Mouse (Mus musculus) MN1 (cell line): ENCODE measurements at regions not wholly inside any gene's neighbourhood (a gene's known extent, or its start where the extent isn't known, plus 50 kb on each side); places are given as distances from the start of the nearest gene placed in this dataset.

Source experiments
- DNase-seq: peaks from one replicate; pipeline ENCODE4 v3.0.0-alpha.2; 2016; ENCODE audit warnings: low spot score

GRCm38 (mm10) chr13:71653212-71653938, 310.1 kb downstream of the Irx1 start:
- no peak for DNase-seq

GRCm38 (mm10) chr13:71649876-71650275, 313.6 kb downstream of the Irx1 start:
- no peak for DNase-seq

GRCm38 (mm10) chr13:71649031-71649430, 314.5 kb downstream of the Irx1 start:
- DNase-seq = no peak

GRCm38 (mm10) chr13:71631447-71631846, 332.1 kb downstream of the Irx1 start:
- DNase-seq = no peak

- no peak for DNase-seq
Measured at GRCm38 (mm10) chr13:71617198-71617597, 346.3 kb downstream of the Irx1 start.

GRCm38 (mm10) chr13:71612393-71613179, 350.9 kb downstream of the Irx1 start:
- no peak for DNase-seq

- no peak for DNase-seq
Measured at GRCm38 (mm10) chr13:71582486-71582885, 381.0 kb downstream of the Irx1 start.

GRCm38 (mm10) chr13:71565895-71566294, 397.6 kb downstream of the Irx1 start:
- no peak for DNase-seq

- DNase-seq = no peak
Measured at GRCm38 (mm10) chr13:71565388-71565787, 398.1 kb downstream of the Irx1 start.

GRCm38 (mm10) chr13:71558477-71559215, 404.9 kb downstream of the Irx1 start:
- DNase-seq = no peak

GRCm38 (mm10) chr13:71555471-71555870, 408.1 kb downstream of the Irx1 start:
- no peak for DNase-seq

GRCm38 (mm10) chr13:71550109-71550508, 413.4 kb downstream of the Irx1 start:
- DNase-seq = no peak

GRCm38 (mm10) chr13:71549206-71549831, 414.2 kb downstream of the Irx1 start:
- no peak for DNase-seq

GRCm38 (mm10) chr13:71538226-71538625, 425.3 kb downstream of the Irx1 start:
- no peak for DNase-seq

GRCm38 (mm10) chr13:71532796-71533351, 430.6 kb downstream of the Irx1 start:
- DNase-seq = no peak

- DNase-seq = no peak
Measured at GRCm38 (mm10) chr13:71529397-71530122, 434.0 kb downstream of the Irx1 start.

GRCm38 (mm10) chr13:71517776-71518175, 445.7 kb downstream of the Irx1 start:
- no peak for DNase-seq

- DNase-seq = no peak
Measured at GRCm38 (mm10) chr13:71513204-71513603, 450.3 kb downstream of the Irx1 start.

GRCm38 (mm10) chr13:71507956-71508401, 455.5 kb downstream of the Irx1 start:
- DNase-seq = no peak

GRCm38 (mm10) chr13:71507421-71507931, 456.0 kb downstream of the Irx1 start:
- DNase-seq = no peak

GRCm38 (mm10) chr13:71506777-71507176, 456.7 kb downstream of the Irx1 start:
- DNase-seq = no peak
